Mouse (Mus musculus): ENCODE results near the gene Nr6a1. TPM values are rescaled to one million over a fixed set of nuclear protein-coding genes. Genes with fewer than 3 reads are reported as not detected.

Nr6a1 gene
- total RNA-seq, 1 experiment from 2014 or later = 1.7 TPM

DNA sequence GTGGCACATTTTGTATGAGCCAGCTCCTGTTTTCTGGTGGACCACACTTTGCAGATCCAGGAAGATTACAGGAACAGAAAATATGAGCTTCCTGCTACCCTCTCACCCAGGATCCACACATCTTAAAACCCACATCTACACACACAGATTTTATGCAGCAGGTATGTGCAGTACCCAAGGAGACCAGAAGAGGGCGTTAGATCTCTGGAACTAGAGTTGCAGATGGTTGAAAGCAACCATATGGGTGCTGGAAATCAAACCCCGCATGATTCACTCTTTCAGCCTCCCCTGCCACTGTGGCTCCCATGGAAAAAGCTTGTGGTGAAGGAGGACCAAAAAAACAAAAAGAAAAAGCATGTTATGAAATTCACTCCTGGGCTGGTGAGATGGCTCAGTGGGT is 11.6 kb upstream of the Nr6a1 start:
- ATAC-seq (replicated peaks; ENCODE audit: low read depth, poor library complexity, severe bottlenecking) = no peak

DNA sequence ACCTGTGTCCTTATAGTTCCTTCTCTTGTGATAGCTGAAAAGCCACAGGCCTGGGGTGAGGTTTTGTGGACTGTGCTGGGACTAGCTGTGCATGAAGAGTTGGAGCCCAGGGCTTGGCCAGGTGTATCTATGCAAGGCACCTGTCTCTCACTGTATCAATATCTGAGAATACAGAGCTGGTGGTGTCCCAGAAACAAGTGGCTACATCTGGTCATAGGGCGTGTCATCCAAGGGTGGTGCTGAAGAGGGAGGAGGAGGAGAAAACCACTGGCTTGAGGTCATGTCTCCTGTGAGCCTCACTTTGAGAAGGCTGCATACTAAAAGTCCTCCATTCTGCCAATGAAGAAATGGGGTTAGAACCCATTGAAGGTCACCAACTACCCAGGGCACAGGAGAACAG is 10.5 kb upstream of the Nr6a1 start:
- 0 out of 2 replicates have a peak, but pooled peaks have one; percentile 15 for ATAC-seq (replicated peaks; ENCODE audit: low read depth, poor library complexity, severe bottlenecking)

DNA sequence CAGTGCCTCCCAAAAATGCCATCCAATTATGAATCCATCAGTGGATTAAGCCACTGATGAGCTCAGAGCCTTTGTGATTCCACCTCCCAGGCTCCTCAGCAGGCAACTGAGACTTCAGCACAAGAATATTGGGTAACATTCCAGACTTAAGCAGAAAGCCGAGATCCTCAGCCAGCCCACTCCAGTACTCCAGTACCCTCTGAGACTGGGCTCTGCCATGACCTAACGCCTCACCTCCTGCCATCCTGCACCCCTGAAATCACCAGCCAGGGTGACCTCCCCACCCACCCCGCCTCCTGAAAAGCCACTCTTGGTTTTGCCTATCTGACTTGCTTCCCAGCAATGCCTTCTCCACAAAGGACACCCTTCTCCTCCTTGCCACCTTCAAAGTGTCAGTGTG is 9.9 kb upstream of the Nr6a1 start:
- ATAC-seq (replicated peaks; ENCODE audit: low read depth, poor library complexity, severe bottlenecking) = no peak

DNA sequence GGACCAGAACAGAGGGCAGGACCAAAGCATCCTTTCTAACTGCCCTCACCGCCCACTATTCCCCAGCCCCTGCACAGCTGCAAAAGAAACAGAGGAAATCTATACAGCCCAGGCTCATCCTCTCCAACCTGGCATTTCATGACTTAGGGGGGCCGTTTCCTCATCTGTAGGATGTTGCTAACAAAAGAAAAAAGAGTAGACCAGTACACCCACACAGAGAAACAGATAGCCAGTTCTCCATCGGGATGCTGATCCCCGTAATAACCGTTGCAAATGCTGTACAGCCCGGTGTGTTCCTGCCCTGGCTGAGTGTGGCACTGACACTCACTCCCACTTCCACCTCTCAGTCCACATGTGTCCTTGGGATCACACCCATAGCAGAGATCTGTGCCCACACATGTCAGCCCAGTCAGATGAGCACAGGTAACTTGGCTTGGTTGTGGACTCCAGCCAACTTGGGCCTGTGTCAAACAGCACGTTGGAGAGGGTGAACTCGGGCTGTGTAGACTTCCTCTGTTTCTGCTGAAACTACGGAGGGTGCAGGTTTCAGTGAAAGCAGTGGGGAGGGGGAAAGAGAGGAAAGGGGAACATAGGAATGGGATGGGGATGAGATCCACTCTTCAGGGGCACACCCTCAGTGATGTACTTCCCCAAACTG is 9.4 kb upstream of the Nr6a1 start:
- no peak for ATAC-seq (replicated peaks; ENCODE audit: low read depth, poor library complexity, severe bottlenecking)

- no peak for ATAC-seq (replicated peaks; ENCODE audit: low read depth, poor library complexity, severe bottlenecking)
Measured at GRCm38 (mm10) chr2:38934936-38935335, 7.4 kb upstream of the Nr6a1 start.

DNA sequence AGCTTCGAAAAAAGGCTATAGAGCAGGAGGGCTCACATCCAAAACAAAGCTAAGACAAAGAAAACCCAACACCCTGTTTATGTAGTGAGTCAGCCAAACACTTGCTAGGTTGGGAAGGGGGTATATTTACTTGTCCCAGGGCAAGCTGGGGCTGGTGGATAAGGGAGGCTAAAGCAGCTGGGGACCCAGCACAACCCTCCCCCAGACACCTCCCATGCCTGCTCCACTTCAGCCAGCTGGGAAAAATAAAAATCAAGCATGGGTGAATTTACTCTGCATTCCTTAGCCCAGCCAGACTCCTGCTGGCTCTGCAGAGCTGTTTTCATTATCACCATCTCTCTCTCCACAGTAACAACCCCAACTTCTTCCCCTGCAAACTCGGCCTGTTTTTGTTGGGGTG is 6.4 kb upstream of the Nr6a1 start:
- no peak for ATAC-seq (replicated peaks; ENCODE audit: low read depth, poor library complexity, severe bottlenecking)

- peak; percentile 90 for ATAC-seq (replicated peaks; ENCODE audit: low read depth, poor library complexity, severe bottlenecking)
Measured at GRCm38 (mm10) chr2:38931851-38932667, 4.6 kb upstream of the Nr6a1 start, which contains the start of gene Olfml2a. TSS of gene Olfml2a (plus strand) at chr2:38931978.

- no peak for ATAC-seq (replicated peaks; ENCODE audit: low read depth, poor library complexity, severe bottlenecking)
Measured at GRCm38 (mm10) chr2:38930269-38930668, 2.8 kb upstream of the Nr6a1 start.

DNA sequence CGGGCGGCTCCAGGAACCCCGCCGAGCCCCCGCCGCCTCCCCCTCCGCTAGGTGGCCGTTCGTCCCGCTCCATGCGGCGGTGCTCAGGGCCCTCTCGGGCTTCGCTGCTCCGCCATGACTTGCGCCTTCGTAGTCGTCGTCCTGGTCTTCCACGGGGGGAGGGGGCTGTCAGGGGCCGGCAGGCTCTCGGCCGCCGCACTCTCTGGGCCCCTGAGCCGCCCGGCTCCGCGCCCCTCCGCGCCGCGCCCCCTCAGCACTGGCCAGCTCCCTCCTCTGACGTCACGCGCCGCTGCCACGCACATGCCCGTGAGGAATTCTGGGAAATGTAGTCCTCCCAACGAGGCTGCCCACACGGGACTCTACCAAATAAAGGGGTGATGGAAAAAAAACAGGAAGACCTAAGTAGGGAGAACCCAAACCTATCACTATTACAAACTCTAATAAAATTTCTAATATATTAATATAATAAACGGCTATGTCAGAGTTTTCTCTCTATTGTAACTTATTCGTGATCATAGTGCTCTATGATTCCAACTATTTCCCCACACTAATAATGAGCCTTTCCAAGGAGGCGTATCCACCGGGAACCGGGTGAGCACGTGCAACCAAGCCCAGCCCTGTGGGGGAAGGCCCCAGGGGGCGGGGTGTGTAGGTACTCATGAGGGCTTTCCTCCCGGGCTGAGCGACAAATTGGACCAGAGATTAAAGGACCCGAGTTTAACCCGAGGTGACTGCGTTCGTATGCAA is 1.2 kb downstream of the Nr6a1 start:
- peak; percentile 92 for ATAC-seq (replicated peaks; ENCODE audit: low read depth, poor library complexity, severe bottlenecking)

- ATAC-seq (replicated peaks; ENCODE audit: low read depth, poor library complexity, severe bottlenecking) = no peak
Measured at GRCm38 (mm10) chr2:38925171-38926080, 2.1 kb downstream of the Nr6a1 start.

- no peak for ATAC-seq (replicated peaks; ENCODE audit: low read depth, poor library complexity, severe bottlenecking)
Measured at GRCm38 (mm10) chr2:38924571-38924970, 2.9 kb downstream of the Nr6a1 start.

- ATAC-seq (replicated peaks; ENCODE audit: low read depth, poor library complexity, severe bottlenecking) = no peak
Measured at GRCm38 (mm10) chr2:38923911-38924310, 3.6 kb downstream of the Nr6a1 start.

DNA sequence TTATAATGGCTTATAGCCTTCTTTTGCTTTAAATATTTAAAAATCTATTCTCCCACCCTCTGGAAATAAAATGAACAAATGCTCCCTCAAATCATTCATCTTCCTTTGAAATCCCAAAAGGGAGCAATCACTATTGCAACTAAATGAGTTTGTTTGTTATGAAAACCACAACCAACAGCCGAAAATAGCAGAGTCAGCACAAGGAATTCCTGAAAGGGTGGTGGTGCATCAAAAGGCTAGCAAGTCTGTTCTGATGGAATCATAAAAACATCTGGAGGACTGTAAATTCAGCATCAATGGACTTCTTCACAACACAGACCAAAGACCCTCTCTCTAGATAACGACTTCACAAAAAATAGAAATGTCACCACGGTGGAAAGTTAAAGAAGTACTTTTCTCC is 4.0 kb downstream of the Nr6a1 start:
- ATAC-seq (replicated peaks; ENCODE audit: low read depth, poor library complexity, severe bottlenecking) = no peak

GRCm38 (mm10) chr2:38921374-38921773 is 6.1 kb downstream of the Nr6a1 start:
- ATAC-seq (replicated peaks; ENCODE audit: low read depth, poor library complexity, severe bottlenecking) = no peak

DNA sequence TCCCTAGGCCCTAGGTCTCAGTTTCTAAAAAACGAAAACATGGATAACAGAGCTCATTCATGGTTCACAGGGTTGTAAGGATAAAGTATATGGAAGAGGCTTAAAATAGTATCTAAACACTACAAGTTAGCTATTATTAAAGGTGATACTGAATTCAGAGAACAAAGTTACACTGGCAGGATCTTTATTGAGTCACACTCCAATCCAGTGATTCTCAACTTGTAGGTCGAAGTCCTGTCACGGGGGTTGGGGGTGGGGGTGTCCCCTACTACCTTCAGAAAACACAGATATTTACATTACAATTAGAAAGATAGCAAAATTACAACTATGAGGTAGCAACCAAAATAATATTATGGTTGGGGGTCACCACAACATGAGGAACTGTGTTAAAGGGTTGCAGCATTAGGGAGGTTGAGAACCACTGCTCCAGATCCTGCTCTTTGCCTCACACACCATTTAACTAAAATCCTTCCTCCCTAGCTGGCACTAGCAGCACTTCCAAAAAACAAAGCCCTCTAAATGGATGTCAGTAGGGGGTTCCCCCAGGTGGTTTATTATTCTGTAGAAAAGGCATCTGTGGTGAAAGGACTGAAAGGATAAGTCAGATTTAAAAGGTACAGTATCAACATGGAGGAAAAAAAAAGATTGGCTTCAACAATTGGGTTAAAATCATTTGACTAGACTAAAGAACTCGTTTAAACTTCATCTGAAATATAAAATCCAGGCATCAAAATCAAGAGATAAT is 10.4 kb downstream of the Nr6a1 start:
- no peak for ATAC-seq (replicated peaks; ENCODE audit: low read depth, poor library complexity, severe bottlenecking)

DNA sequence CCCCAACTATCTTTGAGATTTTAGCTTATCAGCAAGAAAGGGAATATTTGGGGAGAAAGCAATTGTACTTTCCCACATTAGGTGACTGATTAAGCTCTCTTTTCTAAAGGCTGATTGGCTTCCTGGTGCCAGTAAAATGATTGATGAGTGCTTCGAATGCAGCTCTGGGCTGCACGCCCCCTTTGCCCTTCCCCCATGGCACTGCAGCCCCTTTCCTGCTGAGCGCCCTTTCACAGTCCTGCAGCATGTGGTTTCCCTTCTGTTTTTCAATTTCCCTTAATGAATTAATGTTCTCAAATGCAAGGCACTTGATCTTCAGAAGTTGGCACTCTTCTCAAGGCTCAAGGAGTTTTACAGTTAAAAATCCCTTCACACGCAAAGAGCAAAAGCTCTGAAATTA is 12.5 kb downstream of the Nr6a1 start:
- ATAC-seq (replicated peaks; ENCODE audit: low read depth, poor library complexity, severe bottlenecking) = no peak

GRCm38 (mm10) chr2:38914517-38914916 is 13.0 kb downstream of the Nr6a1 start:
- no peak for ATAC-seq (replicated peaks; ENCODE audit: low read depth, poor library complexity, severe bottlenecking)

GRCm38 (mm10) chr2:38908604-38909003 is 18.9 kb downstream of the Nr6a1 start:
- ATAC-seq (replicated peaks; ENCODE audit: low read depth, poor library complexity, severe bottlenecking) = no peak

GRCm38 (mm10) chr2:38906097-38906496 is 21.4 kb downstream of the Nr6a1 start:
- no peak for ATAC-seq (replicated peaks; ENCODE audit: low read depth, poor library complexity, severe bottlenecking)
